Mouse (Mus musculus): ENCODE results near the gene 1600014C23Rik. TPM values are rescaled to one million over a fixed set of nuclear protein-coding genes. Genes with fewer than 3 reads are reported as not detected.
A peak's percentile ranks its signal among the peaks of the same experiment; 100 is the strongest.

The 1600014C23Rik gene
- total RNA-seq, 4 experiments from 2014 or later: 0.56 to 1.2 (median 0.94) TPM

GRCm38 (mm10) chr17:45727481-45727880 lies 6.2 kb downstream of the 1600014C23Rik start:
- no peak for DNase-seq (ENCODE audit: low spot score)

DNA sequence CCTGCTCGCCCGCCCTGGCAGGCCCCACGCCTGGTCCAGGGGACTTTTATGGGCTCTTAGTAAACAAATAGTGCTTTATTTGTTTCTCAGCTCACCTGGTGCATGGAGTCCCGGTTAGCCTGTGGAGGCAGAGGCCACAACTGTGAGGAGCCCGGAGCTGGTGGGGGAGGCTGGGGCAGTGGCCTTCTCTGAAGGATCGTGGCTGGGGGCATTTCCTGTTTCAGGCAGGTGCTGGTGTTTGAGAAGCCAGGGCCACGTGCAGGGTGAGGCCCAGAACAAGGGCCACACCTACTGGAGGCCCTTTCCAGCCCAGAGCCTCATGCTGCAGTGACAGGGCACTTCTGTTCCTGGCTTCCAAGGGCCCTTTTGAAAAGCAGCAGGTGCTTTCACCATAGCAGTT lies 7.4 kb downstream of the 1600014C23Rik start:
- no peak for DNase-seq (ENCODE audit: low spot score)

DNA sequence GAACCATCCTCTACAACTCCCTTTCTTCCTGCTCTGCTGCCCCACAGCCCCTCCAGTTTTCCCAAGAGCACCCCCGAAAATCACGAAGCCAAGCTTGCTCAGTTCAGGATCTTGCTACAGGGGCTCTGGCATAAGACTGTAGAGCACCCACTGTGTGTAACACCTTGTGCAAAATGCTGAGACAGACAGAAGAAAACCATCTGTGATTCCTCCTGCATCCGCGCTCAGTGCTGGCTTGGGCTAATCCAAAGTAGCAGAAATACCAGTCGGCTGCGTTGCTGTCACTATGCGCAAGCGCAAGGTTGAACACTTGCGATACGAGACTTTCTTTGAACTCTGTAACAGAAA lies 9.1 kb downstream of the 1600014C23Rik start:
- no peak for DNase-seq (ENCODE audit: low spot score)

DNA sequence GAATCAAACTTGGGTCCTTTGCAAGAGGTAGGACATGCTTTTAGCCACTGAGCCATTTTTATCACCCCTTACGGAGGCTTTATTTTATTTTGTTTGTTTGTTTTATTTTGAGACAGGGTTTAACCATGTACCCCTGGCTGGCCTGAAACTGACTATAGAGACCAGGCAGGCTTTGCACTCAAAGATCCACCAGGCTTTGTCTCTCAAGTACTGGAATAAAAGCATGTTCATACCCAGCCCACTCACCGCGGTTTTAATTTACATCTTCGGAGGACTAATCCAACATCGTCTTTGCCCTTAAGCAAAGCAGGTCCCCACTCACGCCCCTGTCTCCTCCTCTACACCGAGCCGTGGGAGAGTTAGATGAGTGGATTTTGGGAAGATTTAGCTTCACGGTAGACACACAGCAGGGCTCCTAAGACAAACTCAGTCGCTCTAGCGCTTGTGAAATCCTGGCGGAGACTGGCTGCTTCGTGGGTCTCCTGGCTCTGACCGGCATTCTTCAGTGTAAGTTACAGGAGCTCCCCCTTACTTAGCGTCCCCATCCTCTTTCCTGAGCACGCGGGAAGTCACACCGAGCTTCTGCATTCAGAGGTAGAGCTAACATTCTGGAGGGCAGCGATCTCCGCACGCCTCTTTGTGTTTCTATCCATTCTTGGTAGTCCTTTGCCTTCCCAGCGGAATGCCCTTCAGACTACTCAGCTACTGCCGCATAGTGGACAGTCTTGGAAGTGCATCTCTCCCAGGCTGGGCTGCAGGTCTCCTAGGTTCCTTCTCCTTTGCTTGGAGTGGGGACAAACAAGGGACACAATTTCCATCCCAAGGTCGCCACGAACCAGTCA lies 9.7 kb downstream of the 1600014C23Rik start:
- peak; percentile 76 for DNase-seq (ENCODE audit: low spot score)

- DNase-seq (ENCODE audit: low spot score): no peak
These were observed 15.3 kb downstream of the 1600014C23Rik start for GRCm38 (mm10) chr17:45718323-45718722.

- no peak for DNase-seq (ENCODE audit: low spot score)
These were observed 22.1 kb downstream of the 1600014C23Rik start for GRCm38 (mm10) chr17:45711525-45711924.

DNA sequence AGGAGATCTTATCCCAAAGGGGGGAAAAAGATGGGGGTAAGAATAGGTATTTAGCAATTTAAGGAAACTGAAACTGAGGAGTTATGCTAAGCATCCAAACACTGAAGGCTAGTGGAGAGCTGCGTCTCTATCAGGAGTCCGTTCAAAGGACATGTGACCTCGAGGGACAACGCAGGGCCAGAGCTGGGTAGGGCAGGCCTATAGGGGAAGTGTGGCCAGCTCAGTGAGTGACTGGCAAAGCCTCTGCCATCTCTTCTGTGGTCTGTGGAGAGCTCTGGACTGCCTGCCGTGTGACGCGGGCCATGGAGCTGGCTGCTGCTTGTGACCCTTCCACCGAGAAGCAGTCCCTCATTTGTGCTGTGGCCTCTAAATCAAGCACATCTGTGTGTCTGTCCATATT lies 23.2 kb downstream of the 1600014C23Rik start:
- DNase-seq (ENCODE audit: low spot score): no peak

DNA sequence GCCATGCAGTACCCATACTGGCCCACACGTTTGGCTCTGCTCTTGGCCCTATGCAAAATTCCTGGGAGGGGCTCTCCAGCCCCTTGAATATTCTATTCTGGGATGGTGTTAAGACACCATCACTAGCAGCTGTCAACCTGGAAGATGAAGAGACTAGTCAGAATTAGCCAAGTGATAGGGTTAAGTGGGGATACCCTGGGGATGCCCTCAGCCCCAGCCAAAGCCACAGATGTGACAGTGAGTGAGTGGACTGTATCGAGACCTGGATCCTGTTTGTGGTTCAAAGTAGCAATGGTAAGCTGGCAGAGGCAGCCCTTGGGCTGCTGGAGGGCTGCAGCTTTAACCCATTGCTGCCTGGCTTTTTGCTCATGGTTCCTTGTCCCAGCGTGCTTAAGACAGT lies 23.8 kb downstream of the 1600014C23Rik start:
- no peak for DNase-seq (ENCODE audit: low spot score)

DNA sequence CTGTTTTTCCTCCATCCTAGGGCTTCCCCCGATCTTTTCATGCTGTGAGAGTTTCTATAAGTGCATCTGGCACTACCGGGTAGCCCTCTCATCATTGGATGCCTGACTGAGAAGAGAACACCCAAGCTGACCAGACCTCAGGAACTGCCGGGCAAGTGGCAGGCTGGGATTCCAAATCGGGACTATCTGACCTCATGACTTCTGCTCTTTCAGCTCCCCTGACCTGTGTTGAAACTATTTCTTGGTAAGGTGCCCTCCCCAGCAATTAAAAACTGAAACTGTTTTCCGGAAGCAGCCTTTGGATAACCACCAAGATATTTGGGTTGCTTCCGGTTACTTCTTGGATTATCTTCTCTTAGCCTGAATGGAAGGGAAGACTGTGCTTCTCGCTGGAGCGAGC lies 25.5 kb downstream of the 1600014C23Rik start:
- DNase-seq (ENCODE audit: low spot score): no peak

- no peak for DNase-seq (ENCODE audit: low spot score)
These were observed 26.3 kb downstream of the 1600014C23Rik start for GRCm38 (mm10) chr17:45707376-45707775.

DNA sequence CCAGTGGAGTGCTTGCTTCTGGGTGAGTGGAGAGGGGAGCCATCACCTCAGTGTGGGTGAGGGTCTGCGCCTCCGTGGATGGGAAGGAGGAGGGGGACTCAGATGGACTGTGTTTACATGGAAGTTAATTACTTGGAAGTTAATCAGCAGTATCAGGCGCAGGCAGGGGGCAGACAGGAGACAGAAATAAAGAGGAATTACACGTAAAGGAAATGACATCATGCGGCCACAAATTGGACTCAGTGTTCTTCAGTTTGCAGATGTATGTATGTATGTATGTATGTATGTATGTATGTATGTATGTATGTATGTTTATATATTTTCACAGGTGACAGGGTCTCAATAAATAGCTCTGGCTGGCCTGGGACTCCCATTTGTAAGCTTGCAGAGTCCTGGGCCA lies 26.8 kb downstream of the 1600014C23Rik start:
- no peak for DNase-seq (ENCODE audit: low spot score)

GRCm38 (mm10) chr17:45703187-45703586 lies 30.5 kb downstream of the 1600014C23Rik start:
- DNase-seq (ENCODE audit: low spot score): no peak

DNA sequence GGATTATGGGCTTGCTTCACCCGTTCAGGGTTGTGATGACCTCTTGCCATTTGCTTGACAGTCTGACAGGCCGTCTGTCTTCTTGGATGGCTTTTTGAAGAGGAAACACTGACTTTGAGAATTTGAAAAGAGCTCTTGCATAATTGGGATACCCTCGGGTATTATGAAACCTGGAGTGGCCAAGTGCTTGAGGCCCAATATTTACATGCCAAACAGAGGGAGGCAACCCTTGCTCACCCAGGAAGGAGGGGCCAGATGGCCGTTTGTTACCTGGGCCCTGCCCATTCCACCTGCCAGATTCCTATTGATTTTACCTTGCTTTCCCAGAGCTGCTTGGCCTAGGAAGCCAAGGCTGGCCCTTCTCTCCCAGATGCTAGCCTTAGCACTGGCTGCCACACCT lies 31.4 kb downstream of the 1600014C23Rik start:
- DNase-seq (ENCODE audit: low spot score): no peak

DNA sequence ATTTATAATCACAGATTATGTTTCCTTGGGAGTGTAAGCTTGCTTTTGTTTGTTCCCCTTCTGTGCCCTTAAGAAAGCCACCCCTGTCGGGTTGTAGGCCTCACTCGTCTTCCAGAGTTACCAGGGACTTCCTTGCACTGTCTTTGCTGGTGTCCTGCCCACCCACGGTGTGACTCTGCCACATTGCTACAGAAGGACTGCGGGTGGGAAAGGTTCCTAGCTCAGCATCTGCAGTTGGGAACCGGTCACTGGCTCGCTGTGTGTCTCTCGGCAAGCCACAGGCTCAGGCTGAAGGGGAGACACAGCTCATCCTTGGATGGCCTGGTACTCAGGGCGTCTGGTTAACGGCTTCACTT lies 32.4 kb downstream of the 1600014C23Rik start:
- DNase-seq (ENCODE audit: low spot score): no peak

GRCm38 (mm10) chr17:45700496-45701235 lies 33.0 kb downstream of the 1600014C23Rik start:
- peak; percentile 43 for DNase-seq (ENCODE audit: low spot score)

DNA sequence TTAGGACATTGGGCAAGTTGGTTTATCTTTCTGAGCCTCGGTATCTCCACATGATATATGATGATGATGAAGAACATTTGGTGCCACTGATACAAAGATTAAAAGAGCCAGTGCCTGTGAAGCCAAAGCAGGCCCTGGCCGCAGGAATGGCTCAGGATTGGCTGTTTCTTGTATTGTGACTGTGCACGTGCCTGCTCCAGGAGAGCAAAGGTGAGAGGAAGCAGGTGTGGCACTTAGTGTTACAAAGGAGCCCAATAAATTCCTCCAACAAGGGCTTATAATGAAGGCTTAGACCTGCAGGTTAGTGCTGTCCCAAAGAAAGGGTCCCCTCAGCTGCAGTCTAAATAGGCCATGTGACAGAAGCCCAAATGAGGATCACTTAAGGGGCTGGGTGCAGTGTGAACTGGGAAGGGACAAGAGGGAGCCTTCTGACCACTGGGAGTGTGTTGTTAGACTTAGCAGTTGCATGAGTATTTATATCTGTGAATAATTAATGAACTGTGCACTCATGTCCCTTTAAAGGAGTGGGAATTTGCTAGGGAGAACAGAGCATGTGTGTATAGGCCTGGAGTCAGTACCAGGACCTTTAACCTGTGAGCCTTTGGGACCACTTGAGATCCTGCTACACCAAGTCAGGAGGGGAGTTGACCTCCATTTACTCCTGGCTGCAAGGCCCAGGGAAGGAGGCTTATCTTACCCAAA lies 34.5 kb downstream of the 1600014C23Rik start:
- DNase-seq (ENCODE audit: low spot score): no peak

- DNase-seq (ENCODE audit: low spot score): no peak
These were observed 35.3 kb downstream of the 1600014C23Rik start for GRCm38 (mm10) chr17:45698368-45698767.

DNA sequence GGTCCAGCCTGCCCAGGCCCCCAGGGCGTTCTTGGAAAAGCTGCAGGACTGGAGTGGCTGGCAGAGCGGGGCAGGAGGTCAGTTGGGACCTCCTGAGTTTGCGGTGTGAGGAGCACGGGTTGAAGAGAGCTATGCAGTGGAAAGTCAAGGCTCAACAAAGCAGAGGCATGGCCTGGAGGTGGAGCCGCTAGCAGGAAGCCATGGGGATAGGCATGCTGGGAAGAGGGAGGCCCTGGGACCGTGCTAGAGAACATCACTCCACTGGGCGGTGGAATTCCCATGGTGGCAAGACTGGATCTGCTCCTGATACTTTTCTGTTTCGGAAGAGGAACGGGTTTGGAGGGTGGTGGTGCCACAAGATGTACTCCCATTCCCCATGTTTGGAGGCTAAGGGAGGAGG lies 36.7 kb downstream of the 1600014C23Rik start:
- DNase-seq (ENCODE audit: low spot score): no peak

DNA sequence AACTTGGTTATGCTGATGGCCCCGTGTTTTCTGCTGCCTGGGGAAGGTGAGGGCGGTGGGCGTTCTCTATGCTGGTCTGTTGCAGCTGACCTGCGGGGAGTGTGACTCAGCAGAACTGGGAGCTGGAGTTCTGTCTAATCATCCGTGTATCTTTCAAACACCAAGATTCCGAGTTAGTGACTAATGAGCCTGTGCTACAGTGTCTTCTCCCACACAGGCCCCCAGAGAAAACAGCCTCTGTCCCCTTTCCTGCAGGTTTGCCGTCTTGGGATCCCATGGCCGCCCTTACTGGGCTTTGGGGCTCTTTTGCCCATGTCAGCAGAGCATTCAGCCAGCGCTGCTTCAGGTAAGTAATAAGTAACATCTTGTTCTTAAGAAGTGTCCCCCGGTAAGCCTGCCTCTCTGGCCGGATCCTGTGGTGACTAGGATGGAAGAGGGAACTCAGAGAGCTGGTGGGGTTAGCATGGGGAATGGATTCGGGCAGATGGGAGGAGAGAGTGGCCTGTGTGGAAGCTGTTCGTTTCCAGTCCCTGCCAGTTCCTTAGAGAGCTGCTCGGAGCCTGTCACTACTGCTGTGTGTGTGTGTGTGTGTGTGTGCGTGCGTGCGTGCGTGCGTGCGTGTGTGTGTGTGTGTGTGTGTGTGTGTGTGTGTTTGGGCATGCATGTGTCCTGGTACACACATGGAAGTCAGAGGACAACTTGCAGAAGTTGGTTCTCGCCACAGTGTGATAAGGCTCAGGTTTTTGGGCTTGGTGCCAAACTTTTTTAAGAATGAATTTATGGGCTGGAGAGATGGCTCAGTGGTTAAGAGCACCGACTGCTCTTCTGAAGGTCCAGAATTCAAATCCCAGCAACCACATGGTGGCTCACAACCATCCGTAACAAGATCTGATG lies 38.2 kb downstream of the 1600014C23Rik start:
- DNase-seq (ENCODE audit: low spot score): no peak

DNA sequence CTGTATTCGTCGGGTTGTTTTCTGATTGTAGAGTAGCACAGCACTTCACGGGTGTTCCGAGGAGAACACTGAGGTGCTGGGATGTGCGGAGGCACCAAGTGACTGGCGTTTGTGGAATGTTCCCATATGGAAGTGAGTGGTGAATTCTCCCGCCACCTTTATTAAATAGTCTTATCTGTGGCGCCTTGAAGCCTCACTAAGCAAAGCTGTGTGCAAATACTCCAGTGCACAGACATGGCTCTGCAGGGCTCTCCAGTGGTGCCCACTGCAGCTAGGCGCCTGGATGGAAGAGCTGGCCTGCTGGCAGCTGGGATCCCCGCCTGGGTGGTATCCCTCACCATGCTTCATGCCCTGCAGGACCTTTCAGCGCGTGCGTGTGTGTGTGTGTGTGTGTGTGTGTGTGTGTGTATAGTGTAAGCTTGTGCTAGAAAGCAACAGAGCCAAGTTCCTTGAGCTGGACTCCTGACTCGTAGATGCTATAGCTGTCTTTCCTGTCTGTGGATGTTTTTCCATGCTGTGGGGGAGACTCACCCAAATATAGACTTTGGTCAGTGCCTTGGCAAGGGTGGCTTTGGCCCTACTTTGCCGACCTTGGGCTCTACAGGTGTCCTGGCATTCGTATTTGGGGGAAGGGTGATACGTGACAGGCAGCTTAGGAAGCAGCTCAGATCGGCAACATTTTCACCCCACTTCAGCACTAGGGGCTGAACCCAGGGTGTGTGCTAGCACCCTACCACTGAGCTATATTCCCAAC lies 39.7 kb downstream of the 1600014C23Rik start:
- DNase-seq (ENCODE audit: low spot score): no peak

- no peak for DNase-seq (ENCODE audit: low spot score)
These were observed 41.5 kb downstream of the 1600014C23Rik start for GRCm38 (mm10) chr17:45692159-45692558.
